Mouse (Mus musculus): ENCODE results near the gene Smg7.

The Smg7 gene

DNA sequence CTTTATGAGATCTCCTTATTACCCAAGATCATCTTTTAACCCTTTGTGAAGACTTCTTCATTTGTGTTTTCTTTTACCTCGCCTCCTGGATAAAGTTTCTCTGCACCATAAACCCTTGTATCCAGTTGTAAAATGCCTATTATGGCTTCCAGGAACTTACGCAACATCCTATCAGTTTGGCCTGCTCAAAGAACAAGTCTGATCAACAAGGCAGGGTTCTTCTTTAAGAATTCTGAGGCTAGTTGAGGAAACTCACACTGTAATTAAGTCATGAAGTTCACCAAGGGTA, 94.1 kb downstream of the Smg7 start:
- no peak for DNase-seq (ENCODE audit: inconsistent ontology term)

DNA sequence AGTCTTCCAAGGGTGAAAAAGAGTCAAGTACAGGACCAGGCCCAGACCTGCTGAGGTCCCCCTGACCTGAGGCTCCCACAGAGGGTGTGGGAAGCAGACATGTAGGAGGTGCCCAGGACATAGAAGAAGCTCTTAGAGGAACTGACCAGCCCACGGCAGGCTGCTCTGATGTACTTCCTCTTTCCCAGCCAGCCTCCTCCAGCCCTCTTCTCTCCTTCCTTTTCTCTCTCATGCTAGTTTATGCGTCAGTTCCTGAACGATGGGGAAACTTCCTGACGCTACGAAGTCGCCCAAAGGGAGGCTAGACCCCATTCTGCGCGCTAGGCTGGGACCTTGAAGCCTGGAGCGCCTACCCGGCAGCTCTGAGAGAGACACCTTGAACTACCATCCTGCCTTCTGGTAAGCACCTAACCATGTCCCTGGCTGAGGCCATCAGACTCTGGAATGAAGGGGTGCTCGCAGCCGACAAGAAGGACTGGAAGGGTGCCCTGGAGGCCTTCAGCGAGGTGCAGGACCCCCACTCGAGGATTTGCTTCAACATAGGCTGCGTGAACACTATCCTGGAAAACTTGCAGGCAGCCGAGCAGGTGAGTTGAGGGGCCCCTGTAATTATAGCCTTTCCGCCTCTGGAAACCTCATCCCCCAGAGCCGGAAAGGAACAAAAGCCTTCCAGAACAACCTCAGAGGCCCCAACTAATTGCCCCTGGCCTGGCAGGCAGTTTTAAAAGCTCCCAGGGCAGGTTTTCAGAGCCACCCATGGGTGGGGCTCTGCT, 94.6 kb downstream of the Smg7 start:
- DNase-seq (ENCODE audit: inconsistent ontology term) = no peak

DNA sequence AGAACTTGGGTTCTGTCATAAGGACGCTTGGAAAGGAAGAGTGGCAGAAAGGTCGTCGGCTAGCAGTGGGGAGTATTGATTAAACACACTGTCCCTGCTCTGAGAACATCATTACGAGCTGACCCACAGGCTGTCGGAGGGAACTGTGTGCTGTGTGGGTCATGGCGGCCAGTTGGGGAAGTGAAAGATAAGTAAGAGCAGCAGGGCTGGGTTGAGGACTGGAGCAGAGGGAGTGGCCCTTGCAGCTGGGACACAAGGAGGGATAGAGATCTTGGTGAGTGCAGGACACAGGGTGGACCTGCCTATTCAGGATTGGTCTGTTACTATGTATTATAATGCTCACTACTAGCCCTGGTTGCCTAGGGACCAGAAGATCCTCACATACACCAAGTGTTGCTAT, 97.5 kb downstream of the Smg7 start:
- DNase-seq (ENCODE audit: inconsistent ontology term) = no peak

DNA sequence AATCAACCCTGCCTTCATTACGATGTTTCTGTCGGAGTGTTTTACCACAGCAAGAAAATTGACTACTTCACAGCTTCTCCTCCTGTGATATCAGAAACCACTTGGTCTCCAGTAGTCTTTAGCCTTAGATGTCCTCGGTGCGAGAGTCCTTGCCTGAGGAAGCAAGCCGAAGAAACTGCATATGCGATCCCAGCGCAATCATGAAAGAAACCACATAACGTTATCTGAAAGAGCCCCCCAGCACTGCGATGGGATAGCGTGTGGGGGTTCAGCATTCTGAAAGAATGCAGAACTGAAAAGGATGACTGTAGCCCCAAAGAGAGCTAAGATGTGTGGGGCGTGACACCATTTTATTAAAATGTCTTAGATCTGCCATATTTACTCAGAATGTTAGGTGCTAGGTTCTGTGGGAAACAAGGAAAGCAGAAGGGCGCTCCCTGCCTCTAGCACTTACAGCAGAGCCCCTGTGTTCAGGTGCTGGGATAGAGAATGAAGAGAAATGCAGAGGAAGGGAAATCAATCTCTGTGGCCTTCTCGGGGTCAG, 101.7 kb downstream of the Smg7 start:
- DNase-seq (ENCODE audit: inconsistent ontology term) = no peak

DNA sequence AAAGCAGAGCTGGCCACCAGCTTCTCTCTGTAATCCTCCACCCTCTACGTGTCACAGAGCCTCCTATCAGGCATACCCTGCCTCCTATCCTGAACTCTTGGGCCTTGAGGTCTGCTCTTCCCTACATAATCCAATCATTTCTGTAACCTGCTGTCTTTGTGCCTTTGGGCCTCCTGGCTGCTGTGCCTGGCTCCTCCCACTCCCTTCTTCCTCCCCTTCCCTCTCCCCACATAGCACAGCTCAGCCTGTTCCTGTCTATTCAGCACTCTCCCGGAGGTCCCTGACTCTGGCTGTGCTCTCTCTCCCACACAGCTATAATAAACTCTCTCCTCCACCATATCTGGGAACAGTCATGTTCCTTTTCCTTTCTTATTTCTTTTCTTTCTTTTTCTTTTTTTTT, 102.5 kb downstream of the Smg7 start, which contains the start of gene Ncf2:
Ncf2 (plus strand) TSS at position 298 of the 400 bp plus-strand sequence.
- peak; percentile 32 for DNase-seq (ENCODE audit: inconsistent ontology term)

DNA sequence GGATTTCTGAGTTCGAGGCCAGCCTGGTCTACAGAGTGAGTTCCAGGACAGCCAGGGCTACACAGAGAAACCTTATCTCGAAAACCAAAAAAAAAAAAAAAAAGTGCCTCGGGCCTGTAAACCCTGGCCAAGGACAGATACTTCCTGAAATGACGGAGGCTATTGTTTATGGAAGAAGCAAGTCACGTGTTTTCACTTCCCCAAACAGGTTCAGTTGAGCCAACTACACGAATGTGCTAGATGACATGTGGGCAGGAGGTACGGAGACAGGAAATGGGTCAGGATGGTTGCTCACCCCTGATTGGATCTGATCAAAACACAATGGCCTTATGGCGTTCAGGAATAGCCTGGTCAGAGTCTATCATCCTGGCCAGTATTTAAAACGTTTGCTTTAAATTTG, 104.3 kb downstream of the Smg7 start:
- no peak for DNase-seq (ENCODE audit: inconsistent ontology term)

DNA sequence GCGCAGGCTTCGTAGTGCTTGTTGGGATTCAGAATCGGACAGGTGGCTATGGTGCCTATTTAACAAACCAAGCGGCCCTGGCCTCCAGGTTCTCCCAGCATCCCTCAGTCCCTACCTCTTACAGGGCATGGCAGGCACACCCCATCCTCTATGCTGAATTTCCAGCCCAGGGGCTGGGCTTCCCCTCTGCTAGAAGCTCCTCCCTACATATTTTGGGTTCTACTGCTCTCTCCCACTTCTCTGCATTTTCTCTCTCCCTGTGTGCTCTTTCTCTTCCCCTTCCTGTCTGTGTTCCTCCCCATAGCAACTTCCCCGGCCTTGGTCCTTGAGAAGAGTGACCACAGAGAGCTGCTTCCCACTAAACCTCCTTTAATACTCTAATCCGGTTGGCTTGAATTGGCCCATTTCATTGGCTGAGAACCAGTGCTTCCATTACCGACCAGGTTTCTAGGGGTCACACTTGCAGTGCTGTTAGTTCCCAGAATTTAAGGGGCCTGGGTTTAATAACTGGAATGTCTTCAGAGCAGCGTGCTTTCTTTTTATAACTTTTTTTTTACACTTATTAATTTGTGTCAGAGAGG, 105.7 kb downstream of the Smg7 start:
- no peak for DNase-seq (ENCODE audit: inconsistent ontology term)

DNA sequence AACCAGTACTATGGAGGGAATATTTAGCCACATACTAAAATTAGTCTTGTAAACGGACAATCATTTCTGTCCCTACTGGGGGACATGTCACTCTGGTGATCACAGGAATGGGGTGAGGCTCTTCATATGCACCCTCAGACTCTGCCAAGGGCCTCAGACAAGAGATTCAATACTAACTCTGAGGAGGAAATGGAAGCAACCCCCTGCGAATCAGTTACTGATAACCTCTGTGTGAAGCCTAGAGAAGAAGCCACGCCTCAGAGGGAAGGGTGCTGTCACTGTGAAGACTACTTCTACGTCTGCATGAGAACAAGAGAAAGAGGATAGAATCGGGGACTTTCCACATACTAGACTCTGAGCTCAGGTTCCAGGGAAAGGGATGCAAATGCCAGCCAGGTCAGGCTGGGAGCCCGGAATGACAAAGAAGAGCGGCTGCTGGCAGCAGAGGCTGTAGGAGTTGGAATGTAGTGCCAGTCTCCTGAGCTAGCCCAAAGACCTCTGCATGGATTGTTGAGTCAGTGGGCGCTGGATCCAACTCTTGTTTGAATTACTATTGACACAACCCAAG, 106.7 kb downstream of the Smg7 start:
- DNase-seq (ENCODE audit: inconsistent ontology term) = no peak

DNA sequence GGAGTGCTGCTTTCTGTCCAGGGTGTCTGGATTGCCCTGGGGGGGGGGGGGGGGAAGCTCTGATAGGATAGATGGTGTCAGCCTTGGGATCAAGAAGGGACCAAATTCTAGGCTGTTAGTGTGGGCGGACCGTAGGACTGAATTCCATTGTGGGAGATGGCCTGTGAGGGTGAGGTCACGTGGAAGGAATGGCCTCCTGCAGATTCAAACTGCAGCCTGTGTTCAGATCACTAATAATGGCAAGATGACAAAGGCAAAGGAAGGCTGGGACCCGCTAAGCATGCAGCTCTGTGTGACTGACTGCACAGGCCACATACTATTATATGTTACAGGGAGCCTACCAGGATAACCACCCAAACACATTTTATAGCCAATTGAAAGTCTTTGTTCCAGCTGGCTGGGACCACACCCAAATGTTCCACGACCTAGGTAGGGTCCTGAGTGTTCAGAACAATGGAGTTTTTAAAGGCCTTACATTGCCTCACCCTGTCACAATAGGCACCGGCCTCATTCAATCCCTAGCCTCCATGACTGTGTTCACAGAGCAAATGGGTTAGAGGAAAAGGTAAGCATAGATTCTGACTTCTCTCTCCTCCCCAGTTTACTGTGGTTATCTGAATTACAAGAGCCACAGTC, 108.8 kb downstream of the Smg7 start:
- peak; percentile 72 for DNase-seq (ENCODE audit: inconsistent ontology term)

DNA sequence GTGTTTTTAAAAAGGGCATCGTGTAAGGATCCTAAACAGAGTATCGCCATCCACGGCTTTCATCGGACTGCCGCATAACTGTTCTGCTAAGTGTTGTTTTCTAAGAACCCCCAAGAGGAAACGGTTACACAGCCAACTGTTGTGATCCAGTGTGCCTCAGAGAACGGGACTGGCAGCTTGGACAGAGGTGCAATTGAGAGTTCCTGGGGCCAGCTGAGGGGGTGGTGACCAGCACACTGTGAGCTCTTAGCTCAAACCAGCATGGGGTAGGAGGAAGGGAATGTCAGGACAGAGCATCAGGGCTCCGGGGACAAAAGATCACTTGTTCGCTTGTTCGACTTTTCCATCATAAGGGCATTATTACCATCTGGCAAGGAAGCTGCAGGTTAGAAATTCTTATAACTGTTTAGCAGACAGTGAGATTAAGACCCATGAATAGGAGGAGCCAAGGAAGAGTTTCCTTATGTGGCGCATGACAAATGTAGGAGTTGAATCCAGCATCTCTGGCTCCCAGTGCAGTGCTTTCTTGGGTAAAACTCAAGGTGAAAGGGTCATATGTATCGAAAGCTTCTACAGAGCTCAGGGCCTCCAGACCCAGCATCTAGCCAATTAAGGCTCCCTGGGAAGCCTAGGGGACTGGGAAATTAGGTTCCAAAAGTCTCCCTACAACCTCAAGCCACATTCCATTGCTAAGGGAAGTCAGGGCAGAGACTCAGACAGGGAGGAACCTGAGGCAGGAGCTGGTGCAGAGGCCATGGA, 109.5 kb downstream of the Smg7 start:
- peak; percentile 84 for DNase-seq (ENCODE audit: inconsistent ontology term)

DNA sequence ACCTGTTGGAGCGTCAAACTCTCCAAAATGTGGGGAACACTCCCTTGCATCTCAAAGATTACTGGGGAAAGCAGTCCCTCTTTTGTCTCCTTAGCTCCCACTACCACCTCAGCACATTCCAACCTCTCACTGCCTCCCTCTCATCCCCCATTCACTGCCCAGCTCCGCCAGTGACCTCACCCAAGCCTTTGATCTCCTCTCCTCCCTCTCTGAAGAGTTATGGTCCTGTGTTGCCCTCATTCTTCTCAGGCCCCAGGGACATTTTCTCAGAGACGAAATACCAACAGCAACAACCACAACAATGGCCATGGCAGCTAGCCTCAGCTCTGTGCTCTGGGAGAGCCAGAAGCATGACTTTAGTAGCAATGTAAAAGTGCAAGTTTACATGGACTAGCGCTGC, 111.2 kb downstream of the Smg7 start:
- peak; percentile 70 for DNase-seq (ENCODE audit: inconsistent ontology term)

DNA sequence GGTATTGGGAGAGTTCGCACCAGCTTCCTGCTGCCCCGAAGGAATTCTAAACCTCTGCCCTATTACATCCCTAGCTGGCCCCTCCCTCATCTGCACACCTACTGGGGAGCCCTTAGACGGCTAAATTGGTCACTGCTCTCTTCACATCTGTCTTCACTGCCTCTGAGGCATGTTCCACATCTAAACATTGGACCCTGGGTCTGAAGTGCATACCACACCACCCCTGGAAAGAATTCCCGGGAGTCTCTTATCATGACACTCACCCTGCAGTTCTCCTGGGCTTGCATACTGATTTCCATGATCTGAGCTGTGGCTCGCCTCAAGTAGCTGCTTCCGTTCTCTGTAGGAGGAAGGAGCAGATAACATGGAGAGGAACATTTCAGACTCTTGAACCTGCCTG, 111.6 kb downstream of the Smg7 start:
- DNase-seq (ENCODE audit: inconsistent ontology term) = no peak

DNA sequence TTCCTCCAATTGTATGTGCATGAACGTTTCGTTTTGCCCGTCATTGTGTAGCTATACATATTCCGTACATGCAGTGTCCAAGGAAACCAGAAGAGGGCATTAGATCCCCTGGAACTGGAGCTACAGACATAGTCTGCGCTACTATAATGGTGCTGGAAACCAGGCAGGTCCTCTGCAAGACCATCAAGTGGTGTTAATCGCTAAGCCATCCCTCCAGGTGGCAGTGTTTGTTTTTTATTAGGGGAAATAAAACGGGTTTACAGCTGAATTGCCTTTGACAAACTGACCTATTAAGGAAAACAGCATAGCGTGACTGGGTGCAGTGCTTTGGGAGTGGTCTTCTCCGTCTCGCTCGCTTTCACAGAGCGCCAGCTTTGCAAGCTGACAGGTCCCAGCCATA, 112.2 kb downstream of the Smg7 start:
- peak; percentile 19 for DNase-seq (ENCODE audit: inconsistent ontology term)

DNA sequence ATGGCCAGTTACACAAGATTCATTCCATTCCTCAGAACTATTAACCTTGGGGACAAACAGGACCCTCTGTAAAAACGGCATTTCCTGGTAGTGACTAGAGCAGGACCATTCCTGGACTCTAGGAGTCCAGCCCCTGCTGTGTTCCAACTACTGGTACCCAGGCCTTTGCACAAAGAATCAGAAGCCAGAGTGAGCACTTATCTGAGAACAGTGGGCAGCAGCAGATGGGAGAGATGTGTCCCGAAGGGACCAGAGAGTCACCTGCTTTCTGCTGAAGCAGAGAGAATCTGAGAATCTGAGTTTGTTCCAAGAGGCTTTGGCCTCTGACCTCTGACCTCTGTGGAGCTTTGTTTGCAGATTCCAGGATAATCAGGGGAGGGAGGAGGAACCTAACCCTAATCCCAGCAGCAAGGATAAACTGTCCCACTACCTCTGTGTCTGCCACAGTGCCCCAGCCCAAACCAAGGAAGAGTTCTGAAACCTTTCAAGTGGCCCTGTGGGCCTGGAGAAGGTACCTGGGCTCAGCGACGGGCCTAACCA, 114.3 kb downstream of the Smg7 start:
- peak; percentile 42 for DNase-seq (ENCODE audit: inconsistent ontology term)
